Mouse (Mus musculus) stomach, postnatal 0 days (tissue): Measurements from ENCODE around the gene Epas1.

Source experiments
- CTCF ChIP-seq: IDR thresholded peaks from 2 replicates; pipeline ENCODE4 v1.5.1; 2016; ENCODE audit warnings: antibody characterized with exemption, low read depth, mild to moderate bottlenecking, moderate library complexity
- EP300 ChIP-seq: optimal IDR thresholded peaks from 2 replicates; pipeline ENCODE3; 2016; ENCODE audit warnings: antibody characterized with exemption

DNA sequence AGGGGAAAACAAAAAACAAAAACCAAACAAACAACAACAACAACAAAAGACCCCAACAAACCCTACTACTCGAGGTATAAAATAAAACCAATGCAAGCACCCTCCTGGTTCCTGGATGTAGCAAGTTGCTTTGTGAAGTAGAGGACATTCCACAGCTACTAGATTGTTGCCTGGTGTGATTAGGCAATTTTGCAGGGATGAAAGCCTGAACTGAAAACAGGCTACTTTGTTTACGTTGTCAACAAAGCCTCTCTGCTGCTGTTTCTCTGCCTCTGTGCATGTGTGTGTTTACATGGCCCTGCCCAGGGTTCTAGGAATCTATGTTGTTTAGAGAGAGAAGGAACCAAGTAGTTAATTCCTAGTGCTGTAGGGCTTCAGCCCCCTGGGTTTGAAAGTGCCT, 4.1 kb downstream of the Epas1 start:
- TF ChIP-seq CTCF = no peak
- no peak for TF ChIP-seq EP300
